Mouse (Mus musculus): ENCODE results near the gene Asb9. TPM values are rescaled to one million over a fixed set of nuclear protein-coding genes. Genes with fewer than 3 reads are reported as not detected.

Asb9 gene
- polyA plus RNA-seq (2021; fragmentation: Nextera tagmentation) = not detected in 2 replicates
- long read RNA-seq, experiment 1 = 0 reads
- long read RNA-seq, experiment 2 = 0 reads

DNA sequence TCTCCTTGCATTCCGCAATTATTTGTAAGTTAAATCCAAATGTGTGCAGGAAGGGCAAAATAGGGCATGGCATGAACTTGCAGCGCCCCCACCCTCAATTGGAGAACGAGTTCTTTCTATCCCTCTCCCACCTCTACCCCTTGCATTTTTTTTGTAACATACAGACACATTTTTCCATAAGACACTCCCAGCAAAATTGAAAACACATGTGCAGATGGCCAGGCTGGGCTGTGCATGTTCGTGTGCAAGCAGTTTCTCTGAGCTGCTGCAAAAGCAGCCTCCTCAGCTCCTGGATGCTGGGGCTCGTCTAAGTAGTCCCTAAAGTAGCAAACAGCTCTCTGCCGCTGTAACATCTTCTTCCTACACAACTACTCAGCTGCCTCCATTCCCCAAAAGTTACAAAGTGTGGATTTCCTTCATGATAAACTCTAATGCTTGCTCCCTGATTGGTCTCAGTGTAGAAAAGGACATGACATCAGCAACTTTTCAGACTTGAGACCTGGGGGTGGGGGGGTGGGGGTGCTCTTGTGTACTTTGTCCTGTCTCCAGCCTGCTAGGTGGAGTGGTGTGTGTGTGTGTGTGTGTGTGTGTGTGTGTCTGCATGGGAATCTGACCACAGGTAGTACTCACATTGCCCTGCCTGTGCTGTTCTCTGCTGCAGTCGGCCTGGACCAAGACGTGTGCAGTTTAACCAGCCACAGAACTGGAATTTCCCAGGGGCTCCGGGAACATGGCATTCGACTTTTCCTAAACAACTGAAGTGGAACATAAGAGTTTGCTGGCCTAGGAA lies at the start of gene Asb9:
Gene Asb9, plus strand, starts transcription at position 619 of the 790 bp plus-strand sequence.

Other genes starting within 250 kb of the Asb9 start
- gene Bmx, start 248.1 kb upstream of the Asb9 start, polyA plus RNA-seq (2021; fragmentation: Nextera tagmentation) = 0.48 and 0.53 TPM in 2 replicates
- gene Pir, start 237.0 kb upstream of the Asb9 start, polyA plus RNA-seq (2021; fragmentation: Nextera tagmentation) = 11.5 and 14.8 TPM in 2 replicates
- gene Vegfd, start 132.9 kb upstream of the Asb9 start, polyA plus RNA-seq (2021; fragmentation: Nextera tagmentation) = 0.94 and 1.0 TPM in 2 replicates
- gene Piga, start 86.5 kb upstream of the Asb9 start, polyA plus RNA-seq (2021; fragmentation: Nextera tagmentation) = 1.4 and 2.2 TPM in 2 replicates
- 4.5 and 6.1 TPM in 2 replicates for gene Asb11, start 69.3 kb upstream of the Asb9 start, polyA plus RNA-seq (2021; fragmentation: Nextera tagmentation)